Mouse (Mus musculus): ENCODE measurements around the gene Tent5c.

DNA sequence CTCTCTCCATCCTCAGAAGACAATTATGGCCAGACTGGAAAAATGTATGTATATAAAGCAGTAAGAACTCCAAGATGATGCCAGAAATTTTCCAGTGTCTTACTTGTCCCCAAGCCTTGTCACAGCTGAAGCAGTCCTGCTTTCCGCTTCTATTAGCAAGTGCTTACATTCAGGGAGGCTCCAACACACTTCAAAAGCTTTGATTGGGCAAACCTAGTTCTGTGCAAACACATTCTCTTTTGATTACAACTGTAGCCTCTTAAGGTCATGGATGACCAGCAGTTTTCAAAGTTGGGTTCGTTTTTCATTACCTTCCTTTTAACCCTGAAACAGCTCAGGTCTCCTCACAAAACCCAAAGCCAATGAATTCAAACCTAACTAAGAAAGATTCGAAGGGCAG is 19.0 kb downstream of the Tent5c start:
- TF ChIP-seq CTCF (IDR thresholded peaks at IDR 0.05; ENCODE audit: insufficient read depth, low read length) (no peak), POLR2A (IDR thresholded peaks at IDR 0.05; ENCODE audit: borderline replicate concordance, extremely low read depth, low read depth, low read length) (no peak)
